Mouse (Mus musculus) 3134 (cell line): ENCODE data around the gene Ube2j1.
A peak's percentile ranks its signal among the peaks of the same experiment; 100 is the strongest.

Source experiments
- DNase-seq: peaks from one replicate; pipeline ENCODE4 v3.0.0-alpha.2; 2011; ENCODE audit warnings: low spot score; ENCODE audit not compliant: insufficient read length; ENCODE audit errors: extremely low read depth

Ube2j1 gene

GRCm38 (mm10) chr4:33010078-33010477 is 21.1 kb upstream of the Ube2j1 start:
- DNase-seq: no peak

GRCm38 (mm10) chr4:33012484-33012883 is 18.7 kb upstream of the Ube2j1 start:
- DNase-seq: no peak

- peak; percentile 43 for DNase-seq
Measured at GRCm38 (mm10) chr4:33018361-33018999, 12.7 kb upstream of the Ube2j1 start.

GRCm38 (mm10) chr4:33024420-33024819 is 6.8 kb upstream of the Ube2j1 start:
- DNase-seq: no peak

GRCm38 (mm10) chr4:33029104-33029503 is 2.1 kb upstream of the Ube2j1 start:
- no peak for DNase-seq

- DNase-seq: peak; percentile 84
Measured at GRCm38 (mm10) chr4:33030264-33031194, 687 bp upstream of the Ube2j1 start.

GRCm38 (mm10) chr4:33032045-33032444 is 829 bp downstream of the Ube2j1 start:
- DNase-seq: no peak

GRCm38 (mm10) chr4:33033515-33033914 is 2.3 kb downstream of the Ube2j1 start:
- DNase-seq: no peak

GRCm38 (mm10) chr4:33039826-33040225 is 8.6 kb downstream of the Ube2j1 start:
- no peak for DNase-seq

- no peak for DNase-seq
Measured at GRCm38 (mm10) chr4:33049601-33050000, 18.4 kb downstream of the Ube2j1 start.

GRCm38 (mm10) chr4:33052055-33052454 is 20.8 kb downstream of the Ube2j1 start:
- no peak for DNase-seq

- no peak for DNase-seq
Measured at GRCm38 (mm10) chr4:33052650-33053049, 21.4 kb downstream of the Ube2j1 start.

GRCm38 (mm10) chr4:33054426-33054825 is 23.2 kb downstream of the Ube2j1 start:
- no peak for DNase-seq

GRCm38 (mm10) chr4:33056317-33056716 is 25.1 kb downstream of the Ube2j1 start:
- no peak for DNase-seq

GRCm38 (mm10) chr4:33057890-33058687 is 26.9 kb downstream of the Ube2j1 start:
- DNase-seq: no peak

GRCm38 (mm10) chr4:33061158-33061557 is 29.9 kb downstream of the Ube2j1 start:
- DNase-seq: no peak

GRCm38 (mm10) chr4:33062981-33063380 is 31.8 kb downstream of the Ube2j1 start, which contains the start of gene Gabrr2:
Gabrr2 (plus strand) TSS chr4:33062999.
- no peak for DNase-seq

GRCm38 (mm10) chr4:33064986-33065385 is 33.8 kb downstream of the Ube2j1 start:
- DNase-seq: no peak

- DNase-seq: no peak
Measured at GRCm38 (mm10) chr4:33066223-33066960, 35.2 kb downstream of the Ube2j1 start.

GRCm38 (mm10) chr4:33067331-33067730 is 36.1 kb downstream of the Ube2j1 start:
- no peak for DNase-seq
